Mouse (Mus musculus) liver, embryonic 15.5 days (tissue): ENCODE results near the gene Fam213b. TPM values are rescaled to one million over a fixed set of nuclear protein-coding genes. Genes with fewer than 3 reads are reported as not detected.
A peak's percentile ranks its signal among the peaks of the same experiment; 100 is the strongest.

ENCODE experiments used
- ATAC-seq: fragments of 200-750 bp; cut with Nextera tagmentation; 2 replicates; pipeline ENCODE4 v1.8.0; 2017; ENCODE audit warnings: moderate number of reproducible peaks, mild to moderate bottlenecking, moderate library complexity; ENCODE audit not compliant: insufficient read depth
- H3K27ac ChIP-seq: fragments of 300-500 bp; sonication (generic); replicated peaks from 2 replicates; pipeline ENCODE4 v1.5.1; 2015; ENCODE audit warnings: mild to moderate bottlenecking, inconsistent platforms
- H3K27me3 ChIP-seq: fragments of 300-500 bp; sonication (generic); 2 replicates; pipeline ENCODE4 v1.6.1; 2015; ENCODE audit warnings: mild to moderate bottlenecking, inconsistent platforms
- H3K36me3 ChIP-seq: fragments of 300-500 bp; sonication (generic); replicated peaks from 2 replicates; pipeline ENCODE4 v1.6.1; 2015; ENCODE audit warnings: moderate library complexity, mild to moderate bottlenecking, inconsistent platforms
- H3K4me1 ChIP-seq: fragments of 300-500 bp; sonication (generic); replicated peaks from 2 replicates; pipeline ENCODE4 v1.6.1; 2015; ENCODE audit warnings: inconsistent platforms
- H3K4me2 ChIP-seq: fragments of 300-500 bp; sonication (generic); 2 replicates; pipeline ENCODE4 v1.6.1; 2015; ENCODE audit warnings: moderate library complexity, mild to moderate bottlenecking, inconsistent platforms
- H3K4me3 ChIP-seq: fragments of 300-500 bp; sonication (generic); replicated peaks from 2 replicates; pipeline ENCODE4 v1.5.1; 2015; ENCODE audit warnings: mild to moderate bottlenecking, inconsistent platforms
- H3K9ac ChIP-seq: fragments of 300-500 bp; sonication (generic); 2 replicates; pipeline ENCODE4 v1.6.1; 2015; ENCODE audit warnings: moderate library complexity, mild to moderate bottlenecking, inconsistent platforms
- H3K9me3 ChIP-seq: fragments of 300-500 bp; sonication (generic); replicated peaks from 2 replicates; pipeline ENCODE4 v1.6.1; 2016; ENCODE audit warnings: inconsistent platforms
- WGBS: fragments of 180-500 bp; shearing (Covaris S2); methylation state at CpG from one replicate; pipeline ENCODE4 v1.1.7; 2015; ENCODE audit warnings: mixed read lengths; ENCODE audit not compliant: insufficient replicate concordance; 5-methylcytosine and 5-hydroxymethylcytosine counted together
- polyA plus RNA-seq: library from polyadenylated mRNA; unstranded; fragments of >200 nt; fragmentation: Nextera tagmentation; extraction: Ambion mirVana; gene quantifications from 2 replicates; pipeline ENCODE4 v1.2.1, GENCODE M21; 2015

Fam213b gene
- polyA plus RNA-seq, 1 experiment from 2014 or later: 9.0 TPM

DNA sequence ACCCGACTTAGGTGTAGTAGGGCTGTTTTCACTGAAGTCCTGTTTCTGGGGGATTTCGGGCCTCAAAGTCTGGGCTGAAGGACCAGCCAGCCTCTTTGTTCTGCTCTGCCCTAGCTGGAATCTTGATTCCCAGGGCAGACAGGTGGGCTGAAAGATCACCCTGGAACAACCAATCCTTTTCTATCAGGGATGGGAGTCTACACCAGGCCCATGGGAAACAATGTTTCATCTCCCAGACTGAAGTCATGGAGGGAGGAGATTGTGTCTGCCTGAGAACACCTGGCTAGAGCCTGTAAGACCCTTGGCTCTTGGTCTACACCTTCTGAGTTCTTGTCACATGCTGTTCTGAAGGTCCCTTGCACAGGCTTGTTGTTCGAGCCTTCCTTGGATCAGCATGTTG, 40.3 kb downstream of the Fam213b start:
- H3K9ac ChIP-seq: no peak overlapping the region
- H3K9me3 ChIP-seq: no peaks in the 10 kb centered on the region
- H3K4me3 ChIP-seq: no peak overlapping the region
- H3K36me3 ChIP-seq: no peaks in the 10 kb centered on the region
- peaks cover 12% of the 10 kb centered on the region; the same call in 1 of the 2 replicates for H3K4me1 ChIP-seq
- WGBS: 43% methylated on average over 3 of the region's 3 CpGs
- H3K4me2 ChIP-seq: no peak overlapping the region
- no peak for ATAC-seq
- H3K27me3 ChIP-seq: peaks cover 52% of the 10 kb centered on the region
- H3K27ac ChIP-seq: no peak overlapping the region

DNA sequence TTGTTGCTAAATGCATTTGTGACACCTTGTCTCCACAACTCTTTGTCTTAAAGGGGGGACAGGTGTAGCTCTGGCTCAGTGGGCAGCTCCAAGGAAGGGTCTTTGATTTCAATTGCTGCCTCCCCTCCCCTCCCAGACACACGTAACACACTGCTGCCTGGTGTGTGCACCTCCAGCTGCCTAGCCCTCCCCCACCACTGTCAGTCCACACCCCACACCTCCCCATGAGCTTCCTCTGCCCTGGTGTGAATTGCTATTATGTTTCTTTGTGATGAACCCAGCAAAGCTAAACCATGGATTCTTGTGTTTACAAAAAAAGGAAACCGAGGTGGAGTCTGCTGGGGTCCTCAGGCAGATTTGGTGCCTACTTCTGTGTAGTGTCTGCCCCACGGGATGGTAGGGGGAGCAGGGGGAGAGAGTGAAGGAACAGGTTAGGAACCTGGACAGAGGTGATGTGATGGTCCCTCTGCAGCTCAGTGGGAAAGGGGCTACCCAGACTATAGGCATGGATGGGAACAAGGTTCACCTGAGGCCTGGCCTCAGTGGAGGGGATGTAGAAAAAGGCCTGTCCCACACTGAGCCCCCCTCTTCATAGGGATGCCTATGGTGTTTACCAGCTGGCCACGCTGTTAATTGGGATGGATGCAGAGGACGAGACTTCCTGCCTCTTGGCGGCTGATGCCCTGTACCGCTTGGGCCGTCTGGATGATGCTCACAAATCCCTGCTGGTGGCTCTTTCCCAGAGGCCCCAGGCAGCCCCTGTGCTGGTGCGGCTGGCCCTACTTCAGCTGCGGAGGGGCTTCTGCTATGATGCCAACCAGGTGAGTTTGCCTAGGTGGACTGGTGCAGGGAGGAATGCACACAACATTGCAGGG, 41.3 kb downstream of the Fam213b start:
- Histone ChIP-seq H3K9ac (no peak overlapping the region), H3K27ac (no peak overlapping the region), H3K9me3 (no peaks in the 10 kb centered on the region), H3K4me3 (no peak overlapping the region), H3K27me3 (peaks cover 53% of the 10 kb centered on the region), H3K36me3 (no peaks in the 10 kb centered on the region), H3K4me1 (peaks cover 12% of the 10 kb centered on the region; the same call in 1 of the 2 replicates), H3K4me2 (no peak overlapping the region)
- ATAC-seq: no peak
- WGBS: 59% methylated on average over 10 of the region's 10 CpGs

DNA sequence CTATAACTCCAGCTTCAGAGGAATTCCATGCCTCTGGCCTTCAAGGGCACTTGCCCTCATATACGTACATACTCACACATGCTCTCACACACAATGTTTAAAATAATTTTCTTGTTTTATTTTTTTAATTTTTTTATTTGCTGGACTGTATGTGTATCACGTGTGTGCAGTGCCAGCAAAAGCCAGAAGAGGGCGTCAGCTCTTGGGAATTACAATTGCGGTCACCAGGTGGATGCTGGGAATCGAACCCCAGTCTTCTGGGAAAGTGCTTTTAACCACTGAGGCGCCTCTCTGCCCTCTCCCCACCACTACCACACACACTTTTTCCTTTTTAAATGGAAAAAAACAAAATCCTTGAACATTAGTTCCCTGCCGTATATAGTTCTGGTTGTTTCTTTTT, 42.1 kb downstream of the Fam213b start:
- Histone ChIP-seq H3K27ac (no peak overlapping the region), H3K9ac (no peak overlapping the region), H3K9me3 (no peaks in the 10 kb centered on the region), H3K4me1 (peaks cover 12% of the 10 kb centered on the region; the same call in 1 of the 2 replicates), H3K4me3 (no peak overlapping the region), H3K36me3 (no peaks in the 10 kb centered on the region), H3K4me2 (no peak overlapping the region), H3K27me3 (peaks cover 53% of the 10 kb centered on the region)
- WGBS: 66% methylated on average over 7 of the region's 7 CpGs
- no peak for ATAC-seq

DNA sequence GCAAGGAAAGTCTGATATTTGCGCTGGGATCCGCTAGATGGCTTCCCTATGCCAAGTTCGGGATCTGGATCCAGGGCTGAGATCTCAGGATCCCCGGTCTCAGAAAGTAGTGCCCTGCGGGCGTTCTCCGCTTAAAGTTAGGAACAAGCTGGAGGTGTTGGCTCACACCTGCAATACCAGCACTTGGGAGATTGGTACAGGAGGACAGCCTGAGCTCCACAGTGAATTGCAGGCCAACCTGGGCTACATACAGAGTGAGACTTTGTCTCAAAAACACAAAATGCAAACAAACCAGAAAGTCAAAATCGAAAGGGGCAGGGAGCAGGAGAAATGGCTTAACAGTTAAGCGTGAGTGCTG, 42.5 kb downstream of the Fam213b start:
- peaks cover 12% of the 10 kb centered on the region; the same call in 1 of the 2 replicates for H3K4me1 ChIP-seq
- H3K36me3 ChIP-seq: no peaks in the 10 kb centered on the region
- WGBS: 20% methylated on average over 9 of the region's 9 CpGs
- H3K4me2 ChIP-seq: peak overlapping the region; percentile 57
- H3K9ac ChIP-seq: no peak overlapping the region
- ATAC-seq: no peak
- peak overlapping the region; percentile 36 for H3K4me3 ChIP-seq
- H3K9me3 ChIP-seq: no peaks in the 10 kb centered on the region
- H3K27me3 ChIP-seq: peaks cover 53% of the 10 kb centered on the region
- H3K27ac ChIP-seq: no peak overlapping the region

DNA sequence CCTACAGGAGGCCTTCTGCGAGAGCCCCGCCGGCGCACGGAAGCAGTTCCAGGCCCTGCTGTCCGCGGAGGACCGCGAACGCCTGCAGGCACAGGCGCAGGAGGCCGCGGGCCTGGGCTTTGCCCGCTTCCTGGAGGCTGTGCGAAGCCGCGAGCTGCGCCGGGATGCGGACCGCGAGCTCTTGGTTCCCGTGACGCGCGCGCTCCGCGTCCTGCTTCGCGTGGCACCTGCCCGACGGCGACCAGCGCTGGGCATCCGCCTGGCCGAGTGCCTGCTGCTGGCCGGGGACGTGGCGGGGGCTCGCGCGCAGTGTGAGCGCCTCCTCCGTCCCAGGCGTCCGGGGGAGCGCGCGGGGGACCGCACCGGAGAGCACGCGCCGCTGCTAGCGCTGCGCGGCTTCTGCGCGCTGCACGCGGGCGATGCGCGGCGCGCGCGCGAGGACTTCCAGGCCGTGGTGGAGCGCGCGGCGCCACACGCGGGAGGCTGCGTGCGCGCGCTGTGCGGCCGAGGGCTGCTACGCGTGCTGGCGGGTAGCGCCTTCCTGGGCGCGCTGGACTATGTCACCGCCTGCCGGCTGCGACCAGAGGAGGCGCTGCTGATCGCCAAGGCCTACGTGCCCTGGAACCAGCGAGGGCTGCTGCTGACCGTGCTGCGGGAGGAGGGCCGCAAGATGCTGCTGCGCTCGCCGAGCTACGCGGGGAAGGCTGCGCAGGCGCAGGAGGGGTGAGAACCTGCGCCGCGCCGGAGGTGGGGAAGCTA, 43.0 kb downstream of the Fam213b start:
- ATAC-seq: no peak
- peaks cover 12% of the 10 kb centered on the region; the same call in 1 of the 2 replicates for H3K4me1 ChIP-seq
- under 1% methylated on average over 108 of the region's 110 CpGs for WGBS
- H3K9ac ChIP-seq: no peak overlapping the region
- H3K4me2 ChIP-seq: peak overlapping the region; percentile 57
- no peaks in the 10 kb centered on the region for H3K9me3 ChIP-seq
- H3K27me3 ChIP-seq: peaks cover 53% of the 10 kb centered on the region
- H3K27ac ChIP-seq: no peak overlapping the region
- H3K36me3 ChIP-seq: no peaks in the 10 kb centered on the region
- peak overlapping the region; percentile 36 for H3K4me3 ChIP-seq

DNA sequence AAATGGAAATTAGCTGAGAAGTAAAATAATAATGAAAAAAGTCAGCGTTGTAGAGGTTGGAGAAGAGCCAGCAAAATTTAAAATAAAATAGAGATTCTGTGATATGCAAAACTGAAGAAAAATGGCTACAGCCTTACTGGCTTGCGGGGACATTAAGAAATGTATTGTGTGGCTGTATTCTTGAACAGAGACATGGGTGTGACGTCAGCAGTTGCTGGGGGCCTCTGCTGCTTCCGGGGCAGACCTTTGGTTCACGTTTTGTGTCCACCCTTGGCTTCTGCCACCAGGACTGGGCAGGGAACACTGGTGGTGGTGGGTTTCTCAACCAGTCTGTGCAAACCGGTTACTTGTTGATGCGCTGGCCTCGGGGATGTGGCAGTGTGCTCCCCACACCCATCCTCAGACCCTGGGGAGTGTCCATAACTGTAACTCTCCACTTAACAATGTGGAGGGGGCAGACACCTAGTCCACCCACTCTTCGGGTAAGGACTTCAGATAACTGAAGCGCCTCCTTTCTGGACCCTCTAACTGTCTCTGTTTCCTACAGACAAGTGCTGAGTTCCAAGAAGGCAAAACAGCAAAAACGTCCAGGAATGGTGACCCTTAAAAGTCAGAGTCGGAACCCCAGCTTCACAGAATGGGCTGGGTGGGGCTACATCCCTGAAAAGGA, 44.1 kb downstream of the Fam213b start:
- H3K36me3 ChIP-seq: no peaks in the 10 kb centered on the region
- WGBS: 41% methylated on average over 12 of the region's 12 CpGs
- peaks cover 53% of the 10 kb centered on the region for H3K27me3 ChIP-seq
- H3K4me2 ChIP-seq: no peak overlapping the region
- no peak overlapping the region for H3K27ac ChIP-seq
- peaks cover 12% of the 10 kb centered on the region; the same call in 1 of the 2 replicates for H3K4me1 ChIP-seq
- ATAC-seq: no peak
- H3K9me3 ChIP-seq: no peaks in the 10 kb centered on the region
- no peak overlapping the region for H3K4me3 ChIP-seq
- H3K9ac ChIP-seq: no peak overlapping the region

DNA sequence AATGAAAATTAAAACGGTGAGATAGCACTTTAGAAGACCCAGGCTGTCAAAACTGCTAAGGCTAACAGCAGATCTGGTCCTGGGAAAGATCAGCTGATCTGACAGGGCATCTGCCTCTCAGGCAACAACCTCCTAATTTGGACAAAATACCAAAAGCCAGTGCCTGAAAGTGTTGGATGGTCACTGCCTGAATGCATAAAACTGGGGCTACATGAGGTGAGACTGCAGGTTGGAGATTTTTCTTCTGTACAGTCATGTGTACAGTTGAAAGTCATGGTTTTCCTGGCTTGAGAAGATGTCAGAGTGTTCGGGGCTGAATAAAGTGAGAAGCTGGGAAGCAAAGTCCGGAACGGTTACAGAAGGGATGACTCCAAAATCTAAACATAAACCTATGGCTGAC, 45.1 kb downstream of the Fam213b start:
- Histone ChIP-seq H3K4me2 (no peak overlapping the region), H3K27me3 (peaks cover 52% of the 10 kb centered on the region), H3K4me1 (peaks cover 12% of the 10 kb centered on the region; the same call in 1 of the 2 replicates), H3K9me3 (no peaks in the 10 kb centered on the region), H3K4me3 (no peak overlapping the region), H3K27ac (no peak overlapping the region), H3K9ac (no peak overlapping the region), H3K36me3 (no peaks in the 10 kb centered on the region)
- no peak for ATAC-seq
- 66% methylated on average over 4 of the region's 4 CpGs for WGBS

DNA sequence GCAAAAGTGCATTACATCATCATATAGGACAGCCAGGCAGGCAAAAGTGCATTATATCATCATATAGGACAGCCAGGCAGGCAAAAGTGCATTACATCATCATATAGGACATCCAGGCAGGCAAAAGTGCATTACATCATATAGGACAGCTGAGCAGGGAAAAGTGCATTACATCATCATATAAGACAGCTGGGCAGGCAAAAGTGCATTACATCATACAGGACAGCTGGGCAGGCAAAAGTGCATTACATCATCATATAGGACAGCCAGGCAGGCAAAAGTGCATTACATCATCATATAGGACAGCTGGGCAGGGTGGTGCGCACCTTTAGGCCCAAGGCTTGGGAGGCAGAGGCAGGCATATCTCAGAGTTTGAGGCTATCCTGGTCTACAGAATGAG, 46.2 kb downstream of the Fam213b start:
- H3K36me3 ChIP-seq: no peaks in the 10 kb centered on the region
- no peak overlapping the region for H3K27ac ChIP-seq
- no peak for ATAC-seq
- H3K4me2 ChIP-seq: no peak overlapping the region
- H3K9me3 ChIP-seq: no peaks in the 10 kb centered on the region
- no peak overlapping the region for H3K4me3 ChIP-seq
- WGBS: 73% methylated on average over 1 of the region's 1 CpGs
- H3K27me3 ChIP-seq: peaks cover 42% of the 10 kb centered on the region
- H3K4me1 ChIP-seq: peaks cover 12% of the 10 kb centered on the region; the same call in 1 of the 2 replicates
- no peak overlapping the region for H3K9ac ChIP-seq

Other genes starting within 250 kb of the Fam213b start
- not detected in 2 replicates for gene Actrt2, start 231.3 kb downstream of the Fam213b start, polyA plus RNA-seq
- gene Ttc34, start 61.7 kb downstream of the Fam213b start, polyA plus RNA-seq: not detected in 2 replicates
- gene Mmel1, start 29.6 kb downstream of the Fam213b start, polyA plus RNA-seq: 2.3 and 3.1 TPM in 2 replicates
- gene Tnfrsf14, start 29.4 kb upstream of the Fam213b start, polyA plus RNA-seq: 56.7 and 64.6 TPM in 2 replicates
- gene Hes5, start 61.8 kb upstream of the Fam213b start, polyA plus RNA-seq: 0.15 and 0.17 TPM in 2 replicates
- gene Pank4, start 65.0 kb upstream of the Fam213b start, polyA plus RNA-seq: 21.7 and 24.4 TPM in 2 replicates
- gene Plch2, start 157.6 kb upstream of the Fam213b start, polyA plus RNA-seq: 0.14 TPM in 1 of 2 replicates, not detected in the other
- 7.5 and 8.3 TPM in 2 replicates for gene Pex10, start 167.9 kb upstream of the Fam213b start, polyA plus RNA-seq
- gene Rer1, start 187.2 kb upstream of the Fam213b start, polyA plus RNA-seq: 78.0 and 81.0 TPM in 2 replicates
- 0.88 and 1.1 TPM in 2 replicates for gene Morn1, start 187.4 kb upstream of the Fam213b start, polyA plus RNA-seq